Mouse (Mus musculus): ENCODE measurements around the gene Gpatch8.

Gpatch8 gene

GRCm38 (mm10) chr11:102556031-102556715, at the start of gene Gpatch8:
Gpatch8 (minus strand) TSS chr11:102556392.
- peak; percentile 95 for DNase-seq (ENCODE audit: low spot score)

GRCm38 (mm10) chr11:102604777-102605552, 48.8 kb upstream of the Gpatch8 start:
- peak; percentile 58 for DNase-seq (ENCODE audit: low spot score)

- peak; percentile 83 for DNase-seq (ENCODE audit: low spot score)
Observed at GRCm38 (mm10) chr11:102604010-102604584, 47.9 kb upstream of the Gpatch8 start, which contains the start of gene Fzd2. Fzd2 (plus strand) TSS chr11:102604396.

- DNase-seq (ENCODE audit: low spot score) = peak; percentile 54
Observed at GRCm38 (mm10) chr11:102603496-102603850, 47.3 kb upstream of the Gpatch8 start.

- DNase-seq (ENCODE audit: low spot score) = no peak
Observed at GRCm38 (mm10) chr11:102602816-102603495, 46.8 kb upstream of the Gpatch8 start.

- DNase-seq (ENCODE audit: low spot score) = no peak
Observed at GRCm38 (mm10) chr11:102599912-102600311, 43.7 kb upstream of the Gpatch8 start.

- DNase-seq (ENCODE audit: low spot score) = no peak
Observed at GRCm38 (mm10) chr11:102595341-102595820, 39.2 kb upstream of the Gpatch8 start.

- no peak for DNase-seq (ENCODE audit: low spot score)
Observed at GRCm38 (mm10) chr11:102587554-102587953, 31.4 kb upstream of the Gpatch8 start.

GRCm38 (mm10) chr11:102586445-102587130, 30.4 kb upstream of the Gpatch8 start:
- DNase-seq (ENCODE audit: low spot score) = no peak

- peak; percentile 10 for DNase-seq (ENCODE audit: low spot score)
Observed at GRCm38 (mm10) chr11:102582736-102583135, 26.5 kb upstream of the Gpatch8 start.

GRCm38 (mm10) chr11:102582016-102582610, 25.9 kb upstream of the Gpatch8 start:
- peak; percentile 33 for DNase-seq (ENCODE audit: low spot score)

GRCm38 (mm10) chr11:102581281-102582015, 25.3 kb upstream of the Gpatch8 start:
- DNase-seq (ENCODE audit: low spot score) = peak; percentile 67

- no peak for DNase-seq (ENCODE audit: low spot score)
Observed at GRCm38 (mm10) chr11:102580034-102580330, 23.8 kb upstream of the Gpatch8 start.

- DNase-seq (ENCODE audit: low spot score) = peak; percentile 43
Observed at GRCm38 (mm10) chr11:102579165-102580033, 23.2 kb upstream of the Gpatch8 start, which contains the start of gene Gm11627. Gm11627 (minus strand) TSS chr11:102579461.

GRCm38 (mm10) chr11:102578341-102579118, 22.3 kb upstream of the Gpatch8 start:
- DNase-seq (ENCODE audit: low spot score) = peak; percentile 86

GRCm38 (mm10) chr11:102576050-102576754, 20.0 kb upstream of the Gpatch8 start:
- DNase-seq (ENCODE audit: low spot score) = no peak

GRCm38 (mm10) chr11:102575034-102575433, 18.8 kb upstream of the Gpatch8 start:
- DNase-seq (ENCODE audit: low spot score) = no peak
